Mouse (Mus musculus) erythroblast, embryonic 14.5 days (primary cell): ENCODE measurements around the gene Hsd3b1. TPM values are rescaled to one million over a fixed set of nuclear protein-coding genes. Genes with fewer than 3 reads are reported as not detected.

Experiments
- H3K27me3 ChIP-seq: 2 replicates; pipeline ENCODE4 v1.6.1; 2012; ENCODE audit warnings: inconsistent platforms; ENCODE audit not compliant: control insufficient read depth
- H3K36me3 ChIP-seq: 2 replicates; pipeline ENCODE4 v1.6.1; 2012; ENCODE audit warnings: mild to moderate bottlenecking, inconsistent platforms; ENCODE audit not compliant: control insufficient read depth
- H3K4me1 ChIP-seq: 2 replicates; pipeline ENCODE4 v1.6.1; 2012; ENCODE audit warnings: inconsistent platforms; ENCODE audit not compliant: control insufficient read depth
- H3K4me3 ChIP-seq: replicated peaks from 2 replicates; pipeline ENCODE3; 2012; ENCODE audit warnings: moderate library complexity, mild to moderate bottlenecking, inconsistent platforms
- H3K9me3 ChIP-seq: 2 replicates; pipeline ENCODE4 v1.6.1; 2012; ENCODE audit warnings: low read length, inconsistent platforms, mixed read lengths; ENCODE audit not compliant: control insufficient read depth
- GATA1 ChIP-seq: IDR thresholded peaks from 2 replicates; pipeline ENCODE4 v1.6.1; 2012; ENCODE audit warnings: low read length, inconsistent platforms, mixed read lengths
- TAL1 ChIP-seq: IDR thresholded peaks from 3 replicates; pipeline ENCODE4 v1.6.1; 2012; ENCODE audit warnings: low read length, inconsistent platforms, mixed read lengths
- polyA plus RNA-seq: library from polyadenylated mRNA; stranded (reverse); fragments of >175 nt; gene quantifications from 2 replicates; pipeline ENCODE4 v1.2.3, GENCODE M21; 2012

Gene Hsd3b1
- polyA plus RNA-seq, 1 experiment = 0.15 TPM

DNA sequence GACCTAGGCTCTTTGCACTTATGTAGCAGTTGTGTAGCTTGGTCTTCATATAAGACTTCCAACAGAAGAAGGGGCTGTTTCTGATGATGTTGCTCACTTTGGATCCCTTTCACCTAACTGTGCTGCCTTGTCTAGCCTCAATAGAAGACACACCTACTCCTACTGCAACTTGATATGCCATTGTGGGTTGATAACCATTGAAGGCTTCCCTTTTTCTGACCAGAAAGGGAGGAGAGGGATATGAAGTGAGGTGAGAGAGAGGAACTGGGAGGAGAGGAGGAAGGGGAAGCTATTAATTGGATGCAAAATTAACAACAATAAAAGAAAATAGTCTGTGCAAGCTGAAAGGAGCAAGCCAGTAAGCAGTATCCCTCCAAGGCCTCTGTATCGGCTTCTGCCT is 3.2 kb upstream of the Hsd3b1 start:
- Histone ChIP-seq H3K9me3 (no peaks in the 10 kb centered on the region), H3K4me1 (peaks cover 28% of the 10 kb centered on the region), H3K27me3 (peaks cover 7% of the 10 kb centered on the region; the same call in 1 of the 2 replicates), H3K4me3 (no peak overlapping the region), H3K36me3 (no peaks in the 10 kb centered on the region)
- no peak for TF ChIP-seq GATA1
- TF ChIP-seq TAL1 = no peak

DNA sequence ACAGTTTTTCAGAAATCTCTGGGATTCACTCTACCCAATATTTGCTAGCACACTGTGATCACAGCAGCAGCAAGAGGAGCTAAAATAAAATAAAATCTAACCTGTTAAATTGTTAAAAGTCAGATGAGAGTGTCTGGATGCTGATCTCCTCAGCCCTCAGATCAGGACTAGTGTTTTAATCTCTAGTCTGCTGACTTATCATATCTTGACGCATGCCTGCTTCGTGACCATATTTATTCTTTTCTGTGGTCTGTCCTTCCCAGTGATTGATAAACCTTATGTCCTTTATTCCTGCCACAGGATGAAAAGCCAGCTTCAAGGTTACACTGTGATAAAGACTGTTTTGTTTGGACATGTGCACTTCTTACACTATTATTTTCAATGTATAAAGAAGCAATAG is 1.5 kb downstream of the Hsd3b1 start:
- TF ChIP-seq GATA1 = no peak
- no peak for TF ChIP-seq TAL1
- Histone ChIP-seq H3K4me3 (peak overlapping the region; percentile 37), H3K9me3 (no peaks in the 10 kb centered on the region), H3K36me3 (peaks cover 6% of the 10 kb centered on the region), H3K4me1 (peaks cover 74% of the 10 kb centered on the region), H3K27me3 (0 out of 2 replicates have a peak, but pooled peaks cover 2% of the 10 kb centered on the region)

DNA sequence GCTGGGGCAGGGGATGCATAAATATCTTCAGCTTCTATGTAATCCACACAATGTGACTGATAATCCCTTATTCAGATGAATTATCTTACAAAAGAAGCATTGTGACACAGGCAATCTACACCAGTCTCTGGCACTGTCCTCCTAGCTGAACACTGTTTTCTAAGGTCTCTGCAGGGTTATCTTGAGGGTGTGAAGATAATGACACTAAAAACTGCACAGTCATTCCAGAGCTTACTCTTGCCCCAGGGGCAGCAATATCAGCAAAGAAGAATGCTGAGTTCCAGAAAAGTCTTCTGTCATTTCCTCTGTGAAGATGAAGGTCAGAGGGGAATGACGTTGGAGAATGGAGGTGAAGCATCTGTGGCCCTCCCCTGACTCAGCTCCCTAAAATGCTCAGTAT is 2.7 kb downstream of the Hsd3b1 start:
- Histone ChIP-seq H3K27me3 (0 out of 2 replicates have a peak, but pooled peaks cover 2% of the 10 kb centered on the region), H3K36me3 (peaks cover 14% of the 10 kb centered on the region), H3K9me3 (no peaks in the 10 kb centered on the region), H3K4me1 (peaks cover 76% of the 10 kb centered on the region), H3K4me3 (peak overlapping the region; percentile 55)
- TF ChIP-seq TAL1 (no peak), GATA1 (peak; percentile 82)

- peak; percentile 94 for TF ChIP-seq TAL1
- TF ChIP-seq GATA1 = peak; percentile 97
- Histone ChIP-seq H3K4me3 (peak overlapping the region; percentile 23), H3K36me3 (peaks cover 16% of the 10 kb centered on the region), H3K27me3 (no peaks in the 10 kb centered on the region), H3K9me3 (no peaks in the 10 kb centered on the region), H3K4me1 (peaks cover 83% of the 10 kb centered on the region)
Measured at GRCm38 (mm10) chr3:98855160-98855559, 4.4 kb downstream of the Hsd3b1 start.

GRCm38 (mm10) chr3:98853685-98854084 is 5.9 kb downstream of the Hsd3b1 start:
- peaks cover 16% of the 10 kb centered on the region for H3K36me3 ChIP-seq
- TF ChIP-seq TAL1 (no peak), GATA1 (no peak)
- H3K4me3 ChIP-seq = no peak overlapping the region
- H3K27me3 ChIP-seq = no peaks in the 10 kb centered on the region; the same call in 1 of the 2 replicates
- peaks cover 87% of the 10 kb centered on the region for H3K4me1 ChIP-seq
- H3K9me3 ChIP-seq = no peaks in the 10 kb centered on the region

GRCm38 (mm10) chr3:98853051-98853450 is 6.5 kb downstream of the Hsd3b1 start:
- H3K36me3 ChIP-seq = peaks cover 16% of the 10 kb centered on the region
- H3K4me3 ChIP-seq = no peak overlapping the region
- H3K27me3 ChIP-seq = peaks cover 1% of the 10 kb centered on the region; the same call in 1 of the 2 replicates
- TF ChIP-seq GATA1 (no peak), TAL1 (no peak)
- H3K9me3 ChIP-seq = no peaks in the 10 kb centered on the region
- H3K4me1 ChIP-seq = peaks cover 91% of the 10 kb centered on the region

DNA sequence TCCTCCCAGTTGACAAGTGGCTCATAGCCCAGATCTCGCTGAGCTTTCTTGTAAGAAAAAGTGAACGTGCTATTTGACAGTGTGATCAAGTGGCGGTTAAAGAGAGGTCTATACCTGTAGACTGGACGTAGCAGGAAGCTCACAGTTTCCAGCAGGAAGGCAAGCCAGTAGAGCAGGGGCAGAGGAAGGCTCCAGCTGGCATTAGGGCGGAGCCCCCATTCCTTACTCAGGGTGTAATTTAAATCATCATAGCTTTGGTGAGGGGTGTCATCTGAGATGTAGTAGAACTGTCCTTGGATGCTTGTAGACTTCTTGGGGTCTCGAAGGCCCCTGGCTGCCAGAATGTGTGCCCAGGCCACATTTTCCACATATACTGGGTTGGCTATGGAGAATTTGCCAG is 7.0 kb downstream of the Hsd3b1 start:
- Histone ChIP-seq H3K27me3 (peaks cover 3% of the 10 kb centered on the region; the same call in 1 of the 2 replicates), H3K9me3 (no peaks in the 10 kb centered on the region), H3K4me3 (no peak overlapping the region), H3K36me3 (peaks cover 16% of the 10 kb centered on the region), H3K4me1 (peaks cover 89% of the 10 kb centered on the region)
- TF ChIP-seq GATA1 = no peak

DNA sequence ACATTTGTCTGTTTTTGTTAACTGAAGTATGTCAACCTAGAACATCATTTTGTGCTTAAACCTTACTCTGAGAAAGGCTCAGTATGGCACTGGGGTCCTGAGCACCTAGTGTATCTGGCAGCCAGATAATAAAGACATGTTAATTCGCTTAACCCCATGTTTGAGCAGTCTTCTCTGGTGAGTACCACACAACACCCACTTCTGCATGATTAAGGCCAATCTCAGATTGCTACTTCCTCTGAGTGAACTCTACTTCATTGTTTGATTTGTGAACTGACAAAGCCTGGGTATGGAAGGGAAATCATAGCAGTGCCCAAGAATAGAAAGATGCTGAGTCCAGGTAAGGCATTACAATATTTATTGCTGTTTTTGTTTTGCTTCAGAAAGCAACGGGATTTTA is 7.7 kb downstream of the Hsd3b1 start:
- no peaks in the 10 kb centered on the region for H3K9me3 ChIP-seq
- H3K27me3 ChIP-seq = peaks cover 3% of the 10 kb centered on the region; the same call in 1 of the 2 replicates
- H3K4me1 ChIP-seq = peaks cover 82% of the 10 kb centered on the region
- TF ChIP-seq GATA1 (no peak), TAL1 (no peak)
- H3K36me3 ChIP-seq = peaks cover 16% of the 10 kb centered on the region
- H3K4me3 ChIP-seq = no peak overlapping the region

GRCm38 (mm10) chr3:98850262-98850661 is 9.3 kb downstream of the Hsd3b1 start:
- no peak overlapping the region for H3K4me3 ChIP-seq
- no peak for TF ChIP-seq GATA1
- TF ChIP-seq TAL1 = no peak
- peaks cover 16% of the 10 kb centered on the region for H3K36me3 ChIP-seq
- H3K9me3 ChIP-seq = no peaks in the 10 kb centered on the region
- H3K4me1 ChIP-seq = peaks cover 67% of the 10 kb centered on the region
- H3K27me3 ChIP-seq = peaks cover 10% of the 10 kb centered on the region

DNA sequence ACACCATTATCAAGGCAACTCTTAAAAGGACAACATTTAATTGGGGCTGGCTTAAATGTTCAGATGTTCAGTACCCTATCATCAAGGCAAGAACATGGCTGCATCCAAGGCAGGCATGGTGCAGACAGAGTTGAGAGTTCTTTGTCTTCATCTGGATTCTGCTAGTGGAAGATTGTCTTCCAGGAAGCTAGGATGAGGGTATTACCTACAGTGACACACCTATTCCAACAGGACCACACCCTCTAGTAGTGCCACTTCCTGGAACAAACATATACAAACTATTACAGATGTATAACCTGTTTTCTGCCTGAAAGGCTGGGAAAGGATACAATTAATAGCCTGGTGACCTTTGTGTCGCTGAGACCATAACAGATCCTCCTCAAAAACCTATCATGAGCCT is 10.7 kb downstream of the Hsd3b1 start:
- H3K4me3 ChIP-seq = no peak overlapping the region
- TF ChIP-seq TAL1 (no peak), GATA1 (no peak)

More for the DNA sequence above, 10.7 kb downstream of the Hsd3b1 start:
- H3K4me1 ChIP-seq = peaks cover 55% of the 10 kb centered on the region
- peaks cover 12% of the 10 kb centered on the region for H3K36me3 ChIP-seq
- no peaks in the 10 kb centered on the region for H3K9me3 ChIP-seq
- H3K27me3 ChIP-seq = peaks cover 20% of the 10 kb centered on the region
